Mouse (Mus musculus) mouse trophoblast stem cell (cell line): Measurements from ENCODE around the gene Npl.
"Not testable (repeated sequence)": the region's sequence is repeated elsewhere in the genome, so short reads cannot be mapped to it uniquely, and the experiment has no call there.

Experiments
- in situ Hi-C, 2 experiments: fragments of 300-500 bp; cut with MseI, MboI; formaldehyde crosslinking; loops; 2 replicates in 1 of 2; 3 replicates in 1 of 2; pipeline ENCODE4 v1.15.1; 2025

Npl gene

GRCm38 (mm10) chr1:153542726-153543320, 7.0 kb downstream of the Npl start:
- in situ Hi-C loops: no loop called here

GRCm38 (mm10) chr1:153540753-153541152, 9.1 kb downstream of the Npl start:
- in situ Hi-C loops: no loop called here

- in situ Hi-C loops: no loop called here
Observed at GRCm38 (mm10) chr1:153539739-153540333, 10.0 kb downstream of the Npl start.

DNA sequence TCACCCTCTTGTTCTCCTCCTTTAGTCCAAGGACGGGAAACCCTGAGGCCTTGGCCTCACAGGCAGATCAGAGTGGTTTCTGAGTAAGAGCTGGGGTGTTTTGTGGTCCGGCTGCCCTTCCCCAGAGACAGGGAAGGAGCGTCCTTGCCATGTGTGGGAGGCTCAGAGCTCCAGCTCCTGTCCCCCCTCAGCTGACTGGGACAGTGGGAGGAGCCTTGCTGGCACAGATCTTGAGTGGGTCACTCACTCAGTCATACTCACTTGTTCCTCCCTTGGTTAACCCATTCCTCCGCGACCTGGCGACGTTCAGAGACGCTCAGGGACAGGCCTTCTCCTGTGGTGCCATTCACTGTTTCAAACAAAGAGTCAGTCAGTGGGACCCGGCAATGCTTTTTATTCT, 14.2 kb downstream of the Npl start:
- in situ Hi-C loops: no loop called here

DNA sequence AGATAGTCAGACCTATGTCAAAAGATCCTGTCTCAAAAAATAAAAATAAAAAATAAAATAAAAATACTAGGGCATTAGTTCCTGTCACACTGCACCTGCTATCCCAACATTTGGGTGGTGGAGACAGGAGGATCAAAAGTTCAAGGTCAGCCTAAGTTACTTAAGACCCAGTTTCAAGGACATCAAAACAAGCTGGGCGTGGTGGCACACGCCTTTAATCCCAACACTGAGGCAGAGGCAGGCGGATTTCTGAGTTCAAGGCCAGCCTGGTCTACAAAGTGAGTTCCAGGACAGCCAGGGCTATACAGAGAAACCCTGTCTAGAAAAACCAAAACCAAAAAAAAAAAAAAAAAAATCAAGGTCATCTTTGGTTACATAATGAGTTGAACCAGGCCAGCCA, 16.9 kb downstream of the Npl start:
- in situ Hi-C loops: not testable (repeated sequence)

DNA sequence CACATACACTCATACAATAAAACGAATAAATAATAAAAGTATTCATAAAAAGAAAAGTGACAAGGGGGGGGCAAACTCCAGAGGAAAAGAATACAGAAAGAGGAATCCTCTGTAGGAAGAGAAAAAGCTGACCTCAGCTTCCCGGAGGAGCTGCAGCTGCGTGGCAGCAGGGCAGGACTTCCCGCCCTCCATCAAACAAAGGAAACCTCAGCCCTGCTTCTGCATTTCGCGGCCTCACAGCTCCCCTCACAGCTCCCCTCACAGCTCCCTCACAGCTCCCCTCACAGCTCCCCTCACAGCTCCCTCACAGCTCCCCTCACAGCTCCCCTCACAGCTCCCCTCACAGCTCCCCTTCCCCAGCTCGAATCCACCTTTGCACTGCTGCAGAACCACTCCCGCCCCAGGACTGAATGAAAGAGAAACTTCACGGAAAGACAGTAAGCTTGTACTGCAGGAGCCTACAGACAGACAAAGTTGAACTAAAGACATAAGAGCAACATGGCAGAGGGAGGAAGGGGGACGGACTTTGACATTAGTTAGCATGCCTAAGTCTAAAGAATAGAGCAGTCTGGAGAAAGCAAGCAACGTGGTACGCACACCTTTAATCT, 17.5 kb downstream of the Npl start:
- in situ Hi-C loops: no loop called here

DNA sequence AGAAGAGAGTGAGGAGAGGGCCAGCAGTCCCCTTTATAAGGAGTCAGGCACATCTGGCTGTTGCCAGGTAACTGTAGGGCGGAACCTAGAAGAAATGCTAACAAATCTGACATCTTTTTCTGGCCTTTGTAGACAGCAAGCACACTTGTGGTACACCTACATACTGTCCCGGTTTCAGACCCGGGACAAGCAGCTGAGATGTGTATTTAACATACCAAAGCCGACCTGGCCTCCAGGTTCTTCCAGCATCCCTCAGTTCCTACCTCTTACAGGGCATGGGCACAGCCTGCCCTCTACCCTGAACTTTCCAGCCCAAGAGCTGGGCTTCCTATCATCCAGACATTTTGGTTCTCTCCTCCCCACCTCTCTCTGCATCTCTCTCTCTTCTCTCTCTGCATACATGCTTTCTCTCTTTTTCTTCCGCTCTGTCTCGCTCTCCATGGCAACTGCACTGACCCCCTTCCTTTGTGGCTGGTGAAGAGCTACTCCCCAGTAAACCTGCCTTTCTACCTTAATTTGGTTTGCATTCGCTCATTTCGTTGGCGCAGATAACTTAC, 18.1 kb downstream of the Npl start:
- in situ Hi-C loops: no loop called here

DNA sequence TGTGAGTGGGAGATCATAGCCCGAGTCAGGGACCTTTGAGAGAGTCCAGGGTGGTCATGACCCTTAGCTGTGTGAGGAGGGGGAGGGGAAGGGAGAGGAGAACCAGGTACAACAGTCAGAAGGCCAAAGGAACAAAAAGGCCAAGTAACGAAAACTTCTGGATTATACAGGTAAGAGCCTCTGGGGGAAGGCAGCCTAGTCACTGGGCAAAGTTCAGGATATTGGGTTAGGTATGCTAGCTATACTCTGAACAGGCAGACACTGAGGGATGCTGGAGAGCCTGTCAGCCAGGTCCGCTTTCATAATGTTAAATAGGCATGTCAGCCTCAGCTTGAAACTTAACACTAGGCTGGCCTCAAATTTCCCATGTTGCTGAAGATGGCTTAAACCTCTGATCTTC, 27.7 kb downstream of the Npl start:
- in situ Hi-C loops: no loop called here

GRCm38 (mm10) chr1:153515368-153515767, 34.5 kb downstream of the Npl start:
- in situ Hi-C loops: no loop called here

DNA sequence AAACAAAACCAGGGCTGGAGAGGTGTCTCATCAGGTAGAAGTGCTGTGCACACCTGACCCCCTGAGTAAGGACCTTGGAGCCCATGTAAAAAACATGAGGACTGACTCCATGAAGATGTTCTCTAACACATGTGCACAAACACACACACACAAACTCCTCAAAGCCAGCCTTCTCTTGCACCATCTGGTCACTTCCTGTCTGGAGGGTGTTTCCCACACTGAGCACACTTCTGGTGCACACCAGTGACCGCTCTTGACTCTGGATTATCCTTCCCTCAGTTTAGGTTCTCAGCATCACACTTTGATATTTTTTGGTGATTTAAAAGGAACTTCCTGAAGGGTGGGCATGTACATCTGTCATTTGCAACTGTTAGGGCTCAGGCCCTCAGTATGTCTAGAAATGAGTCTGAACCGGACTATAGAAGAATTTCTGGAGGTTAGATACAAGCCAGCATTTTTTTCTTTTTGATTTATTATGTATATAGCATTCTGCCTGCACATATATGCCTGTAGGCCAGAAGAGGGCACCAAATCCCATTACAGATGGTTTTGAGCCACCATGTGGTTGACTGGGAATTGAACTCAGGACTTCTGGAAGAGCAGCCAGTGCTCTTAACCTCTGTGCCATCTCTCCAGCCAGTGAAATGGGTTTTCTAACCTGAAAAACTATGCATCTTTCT, 39.4 kb downstream of the Npl start:
- in situ Hi-C loops: no loop called here

DNA sequence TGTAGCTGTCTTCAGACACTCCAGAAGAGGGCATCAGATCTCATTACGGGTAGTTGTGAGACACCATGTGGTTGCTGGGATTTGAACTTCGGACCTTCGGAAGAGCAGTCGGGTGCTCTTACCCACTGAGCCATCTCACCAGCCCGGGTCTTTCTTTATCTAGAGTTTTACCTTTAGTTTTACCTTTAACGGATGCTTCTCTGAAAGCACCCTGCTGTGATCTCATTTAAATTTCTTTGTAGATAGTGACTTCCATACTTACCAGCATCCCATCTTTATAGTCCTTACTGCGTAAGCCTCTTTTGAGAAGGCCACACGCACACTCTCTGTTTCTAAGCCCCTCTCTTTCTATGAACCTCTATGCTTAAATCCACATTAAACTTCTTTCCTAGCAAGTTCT, 40.3 kb downstream of the Npl start:
- in situ Hi-C loops: not testable (repeated sequence)

GRCm38 (mm10) chr1:153509012-153509411, 40.8 kb downstream of the Npl start:
- in situ Hi-C loops: no loop called here

GRCm38 (mm10) chr1:153506266-153506665, 43.6 kb downstream of the Npl start:
- in situ Hi-C loops: no loop called here

- in situ Hi-C loops: no loop called here
Observed at GRCm38 (mm10) chr1:153501644-153502321, 48.1 kb downstream of the Npl start.

GRCm38 (mm10) chr1:153500030-153500429, 49.8 kb downstream of the Npl start:
- in situ Hi-C loops: no loop called here

- in situ Hi-C loops: no loop called here
Observed at GRCm38 (mm10) chr1:153496030-153496429, 53.8 kb downstream of the Npl start.

DNA sequence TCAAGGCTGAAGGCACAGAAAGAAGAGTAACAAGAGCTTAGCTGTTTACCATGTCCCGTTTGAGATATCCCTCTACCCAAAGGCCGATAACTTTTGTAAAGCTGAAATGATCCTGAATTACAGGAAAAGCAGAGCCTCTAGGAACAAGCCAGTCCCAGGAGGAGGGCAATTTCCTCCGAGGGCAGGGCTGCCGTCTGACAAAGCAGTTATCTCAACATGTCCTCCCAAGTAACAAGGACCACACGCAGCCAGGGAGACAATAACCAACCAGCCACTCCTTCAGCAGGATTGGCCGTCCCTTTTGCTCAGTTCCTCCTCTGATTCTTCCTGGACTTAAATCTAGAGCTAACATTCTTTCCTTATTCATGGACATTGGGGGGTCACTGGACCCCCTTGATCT, 55.9 kb downstream of the Npl start:
- in situ Hi-C loops: no loop called here

DNA sequence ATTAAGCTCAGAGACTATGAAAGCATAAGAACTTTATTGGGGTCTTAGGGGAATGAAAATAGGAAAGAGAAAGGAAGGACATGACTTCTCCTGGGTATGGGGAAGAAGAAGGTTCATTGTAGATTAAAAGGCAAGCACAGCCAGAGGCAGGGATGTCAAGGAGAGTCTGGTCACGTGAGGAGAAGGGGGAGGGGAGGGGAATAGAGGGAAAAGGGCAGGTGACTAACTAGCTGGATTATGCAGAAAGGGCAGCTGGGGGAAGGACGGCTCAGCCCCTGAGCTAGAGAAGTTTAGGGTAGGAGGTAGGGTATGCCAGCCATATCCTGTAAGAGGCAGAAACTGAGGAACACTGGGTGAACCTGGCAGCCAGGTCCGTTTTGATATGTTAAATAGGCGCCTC, 56.5 kb downstream of the Npl start:
- in situ Hi-C loops: no loop called here

GRCm38 (mm10) chr1:153491822-153492221, 58.0 kb downstream of the Npl start:
- in situ Hi-C loops: no loop called here

- in situ Hi-C loops: no loop called here
Observed at GRCm38 (mm10) chr1:153491345-153491744, 58.5 kb downstream of the Npl start.

GRCm38 (mm10) chr1:153489963-153490362, 59.9 kb downstream of the Npl start:
- in situ Hi-C loops: no loop called here

DNA sequence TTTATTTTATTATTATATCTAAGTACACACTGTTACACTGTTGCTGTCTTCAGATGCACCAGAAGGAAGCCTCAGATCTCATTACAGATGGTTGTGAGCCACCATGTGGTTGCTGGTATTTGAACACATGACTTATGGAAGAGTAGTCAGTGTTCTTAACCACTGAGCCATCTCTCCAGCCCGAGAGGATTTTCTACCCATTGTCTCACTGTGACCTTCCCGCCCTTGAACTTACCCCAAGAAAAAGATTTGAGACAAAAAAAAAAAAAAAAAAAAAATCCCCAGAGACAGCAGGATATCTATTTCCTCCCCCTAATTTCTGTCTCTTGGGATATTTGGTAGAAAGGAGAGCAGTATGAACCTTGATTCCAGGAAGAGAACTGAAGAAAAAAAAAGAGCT, 60.3 kb downstream of the Npl start:
- in situ Hi-C loops: no loop called here
